Mouse (Mus musculus) kidney, adult 2 months (tissue): ENCODE results near the gene B3galnt1.

Experiments used
- CTCF ChIP-seq: fragments of 200-500 bp; conservative IDR thresholded peaks from 2 replicates; pipeline ENCODE4 v1.5.1; 2011; ENCODE audit warnings: low read depth, mild to moderate bottlenecking, control low read depth, low read length, moderate library complexity, mixed read lengths; ENCODE audit not compliant: insufficient read depth, insufficient read length
- POLR2A ChIP-seq: fragments of 200-500 bp; IDR thresholded peaks from one replicate; pipeline ENCODE4 v1.6.1; 2011; ENCODE audit warnings: low read depth, low read length, control low read depth

DNA sequence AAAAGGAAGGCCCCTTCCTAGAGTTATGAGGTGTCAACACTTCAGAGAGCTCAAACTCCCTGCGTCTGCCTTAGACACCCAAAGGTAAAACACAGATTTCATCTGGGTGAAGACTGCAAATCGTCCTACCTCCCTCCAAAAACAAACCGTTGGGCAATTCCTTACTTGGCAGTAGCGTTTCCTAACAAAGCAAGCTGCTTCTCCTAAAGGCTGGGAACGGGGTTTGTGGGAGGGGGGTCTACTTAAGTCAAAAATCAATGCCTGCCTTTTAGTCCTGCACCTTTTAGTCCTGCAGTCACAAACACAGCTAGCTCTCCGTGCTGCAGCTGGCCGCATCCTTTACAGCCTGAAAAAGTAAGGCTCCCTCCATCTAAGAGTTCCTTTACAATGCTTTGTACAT is 944 bp downstream of the B3galnt1 start:
- TF ChIP-seq CTCF = no peak
- no peak for TF ChIP-seq POLR2A
